Mouse (Mus musculus) forebrain, embryonic 14.5 days (tissue): ENCODE results near the gene Tacc2. TPM values are rescaled to one million over a fixed set of nuclear protein-coding genes. Genes with fewer than 3 reads are reported as not detected.
A peak's percentile ranks its signal among the peaks of the same experiment; 100 is the strongest.

Source experiments
- ATAC-seq: fragments of 200-750 bp; cut with Nextera tagmentation; 2 replicates; pipeline ENCODE4 v1.8.0; 2017; ENCODE audit warnings: mild to moderate bottlenecking, moderate library complexity
- DNase-seq: peaks from one replicate; pipeline ENCODE4 v3.0.0-alpha.2; 2015; ENCODE audit warnings: low spot score
- H3K27ac ChIP-seq: fragments of 300-500 bp; sonication (generic); 2 replicates; pipeline ENCODE4 v1.5.1; 2014; ENCODE audit warnings: low read depth, mild to moderate bottlenecking, control low read depth, low read length, moderate library complexity
- H3K27me3 ChIP-seq: fragments of 300-500 bp; sonication (generic); replicated peaks from 2 replicates; pipeline ENCODE4 v1.6.1; 2014; ENCODE audit warnings: low read length, control low read depth, mixed read lengths; ENCODE audit not compliant: control insufficient read depth, insufficient read depth
- H3K36me3 ChIP-seq: fragments of 300-500 bp; sonication (generic); 2 replicates; pipeline ENCODE4 v1.6.1; 2014; ENCODE audit warnings: low read length, control low read depth; ENCODE audit not compliant: control insufficient read depth, insufficient read depth
- H3K4me1 ChIP-seq: fragments of 300-500 bp; sonication (generic); 2 replicates; pipeline ENCODE4 v1.6.1; 2014; ENCODE audit warnings: antibody characterized with exemption, low read length, control low read depth; ENCODE audit not compliant: control insufficient read depth, insufficient read depth
- H3K4me2 ChIP-seq: fragments of 300-500 bp; sonication (generic); 2 replicates; pipeline ENCODE4 v1.6.1; 2014; ENCODE audit warnings: mild to moderate bottlenecking, control low read depth, low read length
- H3K4me3 ChIP-seq: fragments of 300-500 bp; sonication (generic); 2 replicates; pipeline ENCODE4 v1.5.1; 2014; ENCODE audit warnings: low read depth, low read length, control low read depth
- H3K9ac ChIP-seq: fragments of 300-500 bp; sonication (generic); 2 replicates; pipeline ENCODE4 v1.6.1; 2014; ENCODE audit warnings: mild to moderate bottlenecking, low read length, control low read depth, moderate library complexity
- H3K9me3 ChIP-seq: fragments of 300-500 bp; sonication (generic); replicated peaks from 2 replicates; pipeline ENCODE4 v1.6.1; 2016; ENCODE audit warnings: low read length, control low read depth, mixed read lengths; ENCODE audit not compliant: control insufficient read depth
- WGBS: fragments of 180-500 bp; shearing (Covaris S2); extraction: QIAGEN DNeasy Blood & Tissue Kit; methylation state at CpG from one replicate; pipeline ENCODE4 v1.1.7; 2014; 5-methylcytosine and 5-hydroxymethylcytosine counted together
- polyA plus RNA-seq: library from polyadenylated mRNA; unstranded; fragments of >200 nt; fragmentation: Nextera tagmentation; extraction: Ambion mirVana; gene quantifications from 2 replicates; pipeline ENCODE4 v1.2.1, GENCODE M21; 2014

Gene Tacc2
- polyA plus RNA-seq, 1 experiment from 2014 or later = 40.2 TPM

DNA sequence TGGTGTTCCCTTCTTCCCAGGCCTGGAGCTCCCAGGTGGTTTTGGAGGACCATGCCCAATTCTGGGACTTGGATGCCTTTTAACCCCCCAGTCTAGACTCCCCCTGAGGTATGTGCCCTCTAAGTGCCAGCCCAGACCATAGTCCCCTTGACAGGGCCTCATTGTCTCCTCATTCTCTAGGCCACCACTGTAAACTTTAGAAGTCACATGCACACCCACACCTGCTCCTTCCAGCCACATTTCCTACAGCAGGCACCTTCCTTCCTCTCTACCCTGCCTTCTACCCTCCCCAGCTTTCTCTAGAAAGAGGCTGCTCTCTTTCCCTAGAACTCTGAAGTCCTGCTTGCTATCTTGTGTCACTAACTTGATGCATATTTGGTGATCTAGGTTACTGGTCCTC lies 121.2 kb downstream of the Tacc2 start:
- no peak overlapping the region for H3K9ac ChIP-seq
- no peak overlapping the region for H3K4me2 ChIP-seq
- peaks cover 31% of the 10 kb centered on the region for H3K4me1 ChIP-seq
- no peak for ATAC-seq
- H3K36me3 ChIP-seq = peaks cover 9% of the 10 kb centered on the region; the same call in 1 of the 2 replicates
- no peak overlapping the region for H3K4me3 ChIP-seq
- H3K9me3 ChIP-seq = no peaks in the 10 kb centered on the region
- H3K27ac ChIP-seq = no peak overlapping the region
- DNase-seq = no peak
- H3K27me3 ChIP-seq = no peaks in the 10 kb centered on the region

DNA sequence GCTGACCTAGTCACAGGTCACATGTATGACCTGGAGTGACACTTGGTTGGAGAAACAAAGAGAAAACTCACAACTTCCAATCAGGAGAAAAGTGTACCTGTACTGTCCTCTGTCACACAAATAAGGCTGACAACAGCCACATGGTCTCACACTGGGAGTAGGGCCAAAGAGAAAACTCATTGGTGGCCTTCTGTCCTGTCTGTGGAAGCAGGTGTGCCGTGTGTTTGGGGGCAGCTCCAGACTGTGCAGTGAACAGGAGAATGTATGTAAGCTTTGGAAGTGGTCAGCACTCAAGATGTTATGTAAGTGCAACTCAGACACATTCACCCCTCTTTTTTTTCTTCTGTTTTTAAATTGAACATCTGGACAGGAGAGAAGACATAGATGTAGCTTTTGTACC lies 124.1 kb downstream of the Tacc2 start:
- ATAC-seq = no peak
- peaks cover 9% of the 10 kb centered on the region; the same call in 1 of the 2 replicates for H3K36me3 ChIP-seq
- no peak overlapping the region for H3K4me2 ChIP-seq
- 75% methylated on average over 1 of the region's 1 CpGs for WGBS
- H3K9me3 ChIP-seq = no peaks in the 10 kb centered on the region
- no peak overlapping the region for H3K9ac ChIP-seq
- DNase-seq = no peak
- H3K4me1 ChIP-seq = peaks cover 8% of the 10 kb centered on the region
- no peak overlapping the region for H3K4me3 ChIP-seq
- no peaks in the 10 kb centered on the region for H3K27me3 ChIP-seq
- no peak overlapping the region for H3K27ac ChIP-seq

DNA sequence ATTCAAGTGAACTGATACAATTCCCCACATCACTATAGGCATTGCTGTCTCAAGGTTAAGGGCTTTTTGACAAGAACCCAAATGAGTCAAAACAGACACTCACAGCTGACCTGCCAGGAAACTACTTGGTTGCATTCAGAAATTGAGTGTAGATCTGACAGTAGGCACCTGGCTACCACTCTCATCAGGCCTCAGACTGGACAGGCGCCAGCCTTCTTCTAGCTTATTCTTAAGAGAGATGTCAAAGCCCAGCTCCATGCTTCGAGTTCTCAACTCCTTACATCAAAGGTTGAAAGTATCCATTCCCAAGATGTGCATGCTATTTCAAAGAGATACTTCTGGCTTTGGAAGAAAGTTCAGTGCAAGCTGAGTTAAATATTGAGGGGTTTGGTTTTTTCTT lies 128.0 kb downstream of the Tacc2 start:
- no peak overlapping the region for H3K27ac ChIP-seq
- H3K4me3 ChIP-seq = no peak overlapping the region
- peaks cover 3% of the 10 kb centered on the region; the same call in 1 of the 2 replicates for H3K36me3 ChIP-seq
- ATAC-seq = no peak
- WGBS = 83% methylated on average over 2 of the region's 2 CpGs
- H3K9ac ChIP-seq = no peak overlapping the region
- no peak overlapping the region for H3K4me2 ChIP-seq
- no peaks in the 10 kb centered on the region for H3K9me3 ChIP-seq
- H3K4me1 ChIP-seq = peaks cover 3% of the 10 kb centered on the region
- DNase-seq = no peak
- H3K27me3 ChIP-seq = no peaks in the 10 kb centered on the region

DNA sequence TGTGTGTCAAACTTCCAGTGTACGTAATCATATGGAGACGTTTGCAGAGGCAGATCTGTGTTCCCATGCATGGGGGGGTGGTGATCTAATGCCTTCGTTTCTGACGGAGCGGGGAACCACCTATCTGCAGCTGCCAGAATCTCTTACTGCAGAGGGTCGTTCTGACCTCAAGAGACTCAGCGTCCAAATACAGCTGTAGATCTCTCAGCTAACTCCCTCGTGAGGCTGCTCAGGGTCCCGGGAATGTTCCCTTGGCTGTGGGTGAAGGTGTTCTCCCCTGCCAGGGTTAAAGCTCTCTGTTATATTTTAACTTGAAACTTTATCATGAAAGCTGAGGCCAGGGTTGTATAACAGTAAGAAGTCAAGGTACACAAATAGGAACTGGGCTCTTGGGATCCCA lies 131.7 kb downstream of the Tacc2 start:
- WGBS = 72% methylated on average over 9 of the region's 9 CpGs
- Histone ChIP-seq H3K4me1 (peaks cover 6% of the 10 kb centered on the region), H3K27me3 (no peaks in the 10 kb centered on the region), H3K27ac (no peak overlapping the region), H3K4me3 (no peak overlapping the region), H3K4me2 (no peak overlapping the region), H3K36me3 (no peaks in the 10 kb centered on the region), H3K9me3 (no peaks in the 10 kb centered on the region), H3K9ac (no peak overlapping the region)
- ATAC-seq (no peak), DNase-seq (no peak)

DNA sequence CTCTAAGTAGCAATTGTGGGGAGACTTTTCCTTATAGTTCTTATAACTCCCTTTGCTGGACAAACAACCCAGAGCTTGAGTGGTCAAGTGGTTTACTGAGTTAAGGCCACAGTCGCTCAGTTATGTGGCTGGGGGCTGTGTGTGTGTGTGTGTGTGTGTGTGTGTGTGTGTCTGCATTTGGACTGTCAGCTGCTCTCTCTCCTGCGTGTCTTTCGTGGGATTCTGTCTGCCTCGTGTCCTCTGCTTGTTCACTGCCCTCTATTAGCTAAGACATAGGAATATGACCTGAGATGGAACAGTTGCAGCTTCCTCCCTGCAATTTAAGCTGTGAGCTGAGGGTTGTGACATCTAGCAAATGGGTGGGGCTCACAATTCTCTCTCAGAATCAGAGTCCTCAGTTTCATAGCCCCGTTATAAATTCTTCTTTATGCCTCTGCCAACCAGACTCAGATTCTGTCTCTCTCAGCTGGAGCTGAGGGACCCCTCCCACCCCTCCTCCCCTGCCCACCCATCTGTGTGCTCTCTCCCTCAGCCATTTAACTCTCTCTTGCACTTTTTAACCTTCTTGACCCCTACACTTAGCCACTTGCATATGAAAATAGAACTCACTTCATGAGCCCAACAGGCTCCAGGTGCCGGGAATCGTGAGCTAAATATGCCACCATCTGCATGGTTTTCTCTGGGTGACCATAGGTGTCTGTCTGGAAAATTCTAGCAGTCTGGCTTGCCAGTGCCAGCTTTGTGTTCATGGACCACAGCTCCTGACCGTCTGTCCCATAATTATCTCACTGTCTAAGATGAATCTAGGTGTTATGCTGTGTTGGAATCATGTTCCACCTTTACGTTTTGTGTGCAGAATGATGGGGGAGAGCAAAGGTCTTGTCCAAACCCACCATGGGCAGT lies 132.4 kb downstream of the Tacc2 start:
- Histone ChIP-seq H3K27me3 (no peaks in the 10 kb centered on the region), H3K4me3 (no peak overlapping the region), H3K36me3 (no peaks in the 10 kb centered on the region), H3K4me1 (peaks cover 6% of the 10 kb centered on the region), H3K4me2 (no peak overlapping the region), H3K27ac (0 out of 2 replicates have a peak overlapping the region, but pooled peaks have one; percentile 33), H3K9ac (no peak overlapping the region; the same call in 1 of the 2 replicates), H3K9me3 (no peaks in the 10 kb centered on the region)
- 67% methylated on average over 9 of the region's 9 CpGs for WGBS
- ATAC-seq (no peak), DNase-seq (no peak)

DNA sequence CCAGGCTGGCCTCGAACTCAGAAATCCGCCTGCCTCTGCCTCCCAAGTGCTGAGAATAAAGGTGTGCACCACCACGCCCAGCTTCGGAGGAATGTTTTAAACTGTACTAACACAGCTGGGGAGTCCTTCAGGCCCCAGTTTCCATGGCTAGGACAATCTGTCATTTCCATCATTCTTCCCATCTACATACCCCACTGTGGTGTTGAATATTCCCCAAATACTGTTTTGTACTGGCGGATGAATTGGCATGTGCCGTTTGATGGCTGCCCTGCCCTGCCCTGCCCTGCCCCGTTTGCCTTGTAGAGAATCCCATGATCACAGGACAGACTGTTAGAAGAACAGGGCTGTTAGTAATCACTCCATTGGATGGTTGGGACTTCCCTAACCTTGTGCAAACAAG lies 134.6 kb downstream of the Tacc2 start:
- ATAC-seq (no peak), DNase-seq (no peak)
- Histone ChIP-seq H3K36me3 (peaks cover 7% of the 10 kb centered on the region), H3K27ac (no peak overlapping the region), H3K9ac (no peak overlapping the region), H3K4me2 (no peak overlapping the region), H3K9me3 (no peaks in the 10 kb centered on the region), H3K4me1 (peaks cover 6% of the 10 kb centered on the region), H3K27me3 (no peaks in the 10 kb centered on the region), H3K4me3 (no peak overlapping the region)
- 92% methylated on average over 5 of the region's 7 CpGs for WGBS

DNA sequence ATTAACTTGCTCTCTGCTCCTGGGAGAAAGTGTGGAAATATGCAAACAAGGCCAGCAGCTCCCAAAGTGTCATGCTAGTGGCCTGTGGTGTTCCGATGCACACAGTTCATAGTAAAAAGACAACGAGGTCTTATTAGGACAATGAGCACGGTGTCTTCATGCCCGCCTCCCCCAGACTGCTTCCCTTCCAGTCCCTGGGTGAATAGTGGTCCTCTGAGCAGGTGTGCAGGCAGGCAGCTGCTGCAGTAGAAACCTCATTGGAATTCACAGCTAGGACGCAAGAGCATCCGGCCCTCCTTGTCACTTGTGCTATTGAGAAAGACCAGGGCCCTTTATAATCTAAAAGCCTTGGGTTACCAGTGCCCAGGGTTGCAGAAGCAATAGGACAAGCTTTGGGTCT lies 136.1 kb downstream of the Tacc2 start:
- DNase-seq = no peak
- no peaks in the 10 kb centered on the region for H3K27me3 ChIP-seq
- no peak for ATAC-seq
- peaks cover 22% of the 10 kb centered on the region for H3K36me3 ChIP-seq
- no peaks in the 10 kb centered on the region for H3K9me3 ChIP-seq
- H3K4me3 ChIP-seq = no peak overlapping the region
- 44% methylated on average over 6 of the region's 6 CpGs for WGBS
- H3K27ac ChIP-seq = 0 out of 2 replicates have a peak overlapping the region, but pooled peaks have one; percentile 11
- H3K4me1 ChIP-seq = peaks cover 6% of the 10 kb centered on the region
- no peak overlapping the region for H3K4me2 ChIP-seq
- H3K9ac ChIP-seq = no peak overlapping the region

DNA sequence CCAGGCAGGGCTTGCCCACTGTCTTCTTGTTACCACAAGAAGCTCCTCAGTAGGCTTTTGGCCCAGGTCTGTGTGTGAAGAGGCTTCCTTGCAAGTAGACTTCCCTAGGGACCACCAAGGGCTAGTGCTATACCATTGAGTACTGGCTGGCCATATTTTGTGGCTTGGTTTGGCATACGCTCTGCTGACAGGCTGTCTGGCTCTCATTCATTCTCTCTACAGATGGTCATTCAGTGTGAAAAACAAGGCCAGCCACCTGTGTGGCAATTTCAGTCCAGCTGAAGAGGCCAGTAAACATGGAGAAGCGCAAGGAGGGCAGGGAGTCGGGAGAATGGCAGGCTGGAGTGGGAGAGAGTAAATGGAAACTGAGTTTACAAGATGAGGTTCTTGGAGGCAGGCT lies 138.2 kb downstream of the Tacc2 start:
- ATAC-seq (no peak), DNase-seq (no peak)

DNA sequence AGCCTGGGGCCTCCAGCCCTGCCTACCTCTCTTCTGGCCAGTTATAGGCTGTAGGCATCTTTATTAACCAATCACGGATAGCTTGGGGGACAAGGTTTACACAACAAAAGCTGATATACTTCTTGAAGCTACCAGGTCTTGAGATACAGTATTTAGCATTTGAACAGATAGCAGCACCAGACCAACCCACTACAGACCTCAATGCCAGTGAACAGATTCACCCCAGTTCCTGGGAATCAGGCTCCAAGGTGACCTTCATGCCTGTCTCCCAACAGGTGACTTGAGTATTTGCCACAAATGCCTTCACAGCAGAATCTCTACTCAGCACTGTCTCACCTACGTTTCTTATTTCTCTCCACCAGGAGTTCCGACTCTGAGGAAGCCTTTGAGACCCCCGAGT lies 139.1 kb downstream of the Tacc2 start:
- H3K4me1 ChIP-seq = peaks cover 21% of the 10 kb centered on the region
- H3K36me3 ChIP-seq = peaks cover 23% of the 10 kb centered on the region
- ATAC-seq = no peak
- no peak overlapping the region for H3K4me3 ChIP-seq
- H3K27me3 ChIP-seq = no peaks in the 10 kb centered on the region
- no peaks in the 10 kb centered on the region for H3K9me3 ChIP-seq
- no peak overlapping the region for H3K27ac ChIP-seq
- WGBS = 91% methylated on average over 4 of the region's 4 CpGs
- no peak for DNase-seq
- no peak overlapping the region for H3K9ac ChIP-seq
- H3K4me2 ChIP-seq = no peak overlapping the region

More for the DNA sequence above, 138.2 kb downstream of the Tacc2 start:
- Histone ChIP-seq H3K27ac (no peak overlapping the region), H3K9me3 (no peaks in the 10 kb centered on the region), H3K4me3 (no peak overlapping the region), H3K36me3 (peaks cover 23% of the 10 kb centered on the region), H3K27me3 (no peaks in the 10 kb centered on the region), H3K4me1 (peaks cover 19% of the 10 kb centered on the region), H3K9ac (no peak overlapping the region), H3K4me2 (no peak overlapping the region)
- WGBS = 85% methylated on average over 3 of the region's 3 CpGs
